Mouse (Mus musculus) heart, postnatal 10 days (tissue): Measurements from ENCODE around the gene Fgf12. TPM values are rescaled to one million over a fixed set of nuclear protein-coding genes. Genes with fewer than 3 reads are reported as not detected.

Experiments used
- DNase-seq, 2 experiments: peaks; one replicate each; pipeline ENCODE4 v3.0.0; 2021
- intact Hi-C: fragments of 180-260 bp; cut with DNase I; formaldehyde crosslinking; loops from one replicate; pipeline ENCODE4 v1.15.1; 2025
- total RNA-seq, 2 experiments: library from RNA; stranded (reverse); gene quantifications; 2 replicates each; pipeline ENCODE4 v1.2.3; 2021

The Fgf12 gene
- total RNA-seq, 2 experiments from 2014 or later, result 9.1 to 26.9 TPM

DNA sequence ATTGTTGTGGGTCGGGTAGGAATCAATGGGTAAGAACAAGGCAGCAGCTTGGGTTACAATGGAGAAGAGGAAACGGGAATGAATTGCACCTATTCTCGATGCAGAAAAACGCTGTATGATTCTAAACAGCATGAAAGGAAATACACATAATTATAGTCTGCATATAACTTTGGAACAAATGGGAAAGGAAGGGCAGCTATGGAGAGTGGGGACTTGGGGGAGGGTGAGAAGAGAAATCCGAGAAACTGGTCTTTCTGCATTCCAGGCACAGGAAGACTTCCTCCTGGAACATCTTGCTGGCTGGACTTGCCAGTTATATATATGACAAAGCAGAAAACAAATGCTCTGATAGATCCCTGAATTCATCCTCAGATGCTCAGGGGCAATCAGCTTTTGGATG, 127.2 kb downstream of the Fgf12 start:
- intact Hi-C loops, result no loop called here
- DNase-seq, result no peak

DNA sequence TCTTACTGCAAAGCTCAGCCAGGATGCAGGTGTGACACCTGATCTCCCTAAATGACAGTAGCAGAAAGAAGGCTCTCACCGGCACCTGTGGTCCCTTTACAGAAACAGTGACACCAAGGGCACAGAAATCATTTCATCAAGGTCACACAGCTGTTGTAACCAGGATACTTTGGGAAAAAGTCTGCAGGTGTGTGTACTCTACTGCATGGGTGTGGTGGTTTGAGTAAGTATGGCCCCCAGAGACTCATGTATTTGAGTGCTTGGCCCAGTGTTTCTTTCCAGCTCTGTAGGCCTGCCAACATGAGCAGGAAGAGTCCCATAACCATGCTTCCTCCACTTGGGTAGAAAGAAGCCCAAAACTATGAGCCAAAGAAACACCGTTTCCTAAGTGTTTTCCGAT, 138.5 kb downstream of the Fgf12 start:
- DNase-seq, result no peak
- intact Hi-C loops, result no loop called here

DNA sequence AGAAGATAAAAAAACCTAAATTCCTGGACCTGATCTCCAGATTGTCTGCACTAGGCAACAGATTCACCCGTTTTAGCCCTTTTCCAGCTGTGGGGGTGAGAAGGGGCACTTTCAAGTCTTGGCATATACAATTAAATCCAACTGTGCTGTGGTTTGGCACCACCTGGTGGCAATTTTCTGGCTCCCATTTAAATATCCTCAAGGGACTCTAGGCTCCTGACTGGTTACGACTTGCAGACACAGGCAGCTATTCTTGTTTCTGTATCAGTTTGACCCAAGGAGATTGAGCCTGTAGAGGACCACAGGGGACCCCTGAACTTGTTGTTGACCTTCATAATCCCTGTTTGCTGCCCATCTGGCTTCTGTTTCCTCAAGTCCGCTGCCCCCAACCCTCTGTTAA, 141.9 kb downstream of the Fgf12 start:
- DNase-seq, result peak; percentile 16 to 26
- intact Hi-C loops, result no loop called here

GRCm38 (mm10) chr16:28603155-28603554, 149.7 kb downstream of the Fgf12 start:
- intact Hi-C loops, result no loop called here
- no peak for DNase-seq

DNA sequence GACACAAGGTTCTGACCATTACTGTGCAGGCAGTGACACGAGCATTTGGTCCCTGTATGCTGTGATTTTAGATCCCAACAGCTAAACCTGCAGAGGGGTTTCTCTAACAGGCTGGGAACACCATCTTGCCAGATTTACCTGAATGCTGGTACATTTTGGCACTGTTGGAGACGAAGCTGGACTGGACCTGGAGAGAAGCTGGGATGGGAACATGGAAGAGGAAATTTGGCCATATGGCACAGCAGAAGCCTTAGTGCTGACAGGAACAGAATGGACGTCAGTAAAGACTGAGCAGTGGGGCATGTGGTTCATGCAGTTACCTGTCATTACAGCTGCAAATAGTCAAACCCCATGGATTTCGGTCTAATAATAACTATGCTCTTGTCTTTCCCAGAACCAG, 151.1 kb downstream of the Fgf12 start:
- DNase-seq, result no peak
- intact Hi-C loops, result no loop called here

DNA sequence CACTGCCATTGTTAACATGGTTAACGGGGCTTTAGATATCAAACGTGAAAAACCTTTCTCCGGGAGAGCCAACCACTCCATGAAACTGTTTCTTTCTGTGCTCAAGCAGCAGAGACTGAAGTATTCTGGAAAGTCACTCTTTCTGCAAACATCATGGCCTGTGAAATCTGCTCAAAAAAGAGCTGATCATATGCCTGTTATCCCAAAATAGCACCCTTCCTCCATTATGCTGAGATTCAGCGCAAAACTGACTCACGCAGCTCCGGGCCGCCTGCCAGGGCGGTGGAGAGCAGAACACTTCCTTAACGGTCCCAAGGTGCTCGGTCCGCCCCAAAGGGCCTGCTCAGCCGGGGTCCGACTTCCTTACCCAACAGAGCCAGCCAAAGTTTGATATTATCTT, 156.8 kb downstream of the Fgf12 start:
- intact Hi-C loops, result no loop called here
- peak in 1 of 2 experiments; percentile 7 for DNase-seq

- DNase-seq, result peak; percentile 71 to 83
- intact Hi-C loops, result loop anchor here (1.0 to 5.0 kb wide), 2 partner anchors 200 to 969 kb away; no protein-coding TSS in a partner anchor
These were observed 159.6 kb downstream of the Fgf12 start for GRCm38 (mm10) chr16:28593075-28593915.

DNA sequence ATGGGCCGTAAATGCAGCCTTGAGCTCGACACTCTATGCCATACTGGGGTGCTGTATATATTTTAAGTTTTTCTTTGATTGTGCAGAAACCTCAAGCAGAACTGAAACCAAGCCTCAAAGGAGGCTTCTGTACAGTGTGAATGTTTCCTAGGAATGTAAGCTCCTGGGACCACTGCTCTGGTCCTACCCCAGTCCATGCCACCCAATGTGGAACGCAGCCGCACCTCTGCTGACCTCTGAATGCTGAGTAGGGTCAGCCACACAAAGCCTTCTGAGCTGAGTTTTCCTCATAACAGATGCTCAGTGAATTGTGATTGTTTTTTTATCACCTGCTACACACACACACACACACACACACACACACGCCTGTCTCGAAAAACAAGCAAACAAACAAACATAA, 160.4 kb downstream of the Fgf12 start:
- intact Hi-C loops, result loop anchor here (5.0 kb wide), 1 partner anchor 970 kb away; no protein-coding TSS in a partner anchor
- no peak for DNase-seq

- intact Hi-C loops, result loop anchor here (5.0 kb wide), 1 partner anchor 971 kb away; no protein-coding TSS in a partner anchor
These were observed 161.3 kb downstream of the Fgf12 start for GRCm38 (mm10) chr16:28591583-28591982.

DNA sequence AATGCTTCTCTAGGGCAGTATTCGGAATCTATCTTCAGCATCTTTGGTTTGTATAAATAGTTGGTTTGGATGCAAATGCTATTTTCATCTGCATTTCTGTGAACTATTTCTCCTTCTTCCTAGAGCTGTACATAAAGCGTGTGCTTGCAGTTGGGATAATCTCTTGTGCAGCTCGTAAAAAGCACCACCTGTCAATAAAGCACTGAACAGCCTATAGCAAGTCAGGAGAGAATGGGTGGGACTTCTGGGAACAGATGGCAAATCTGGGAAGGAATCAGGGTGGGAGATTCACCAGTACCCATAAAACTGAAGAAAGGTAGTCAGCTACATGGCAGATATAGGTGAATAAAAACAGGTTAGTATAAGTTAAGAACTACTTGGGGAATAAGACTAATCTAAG, 180.7 kb downstream of the Fgf12 start:
- intact Hi-C loops, result no loop called here
- no peak for DNase-seq

More at GRCm38 (mm10) chr16:28591583-28591982, 161.3 kb downstream of the Fgf12 start:
- DNase-seq, result no peak

GRCm38 (mm10) chr16:28564716-28565217, 188.1 kb downstream of the Fgf12 start:
- intact Hi-C loops, result no loop called here
- DNase-seq, result no peak

GRCm38 (mm10) chr16:28564075-28564715, 188.7 kb downstream of the Fgf12 start:
- peak; percentile 57 to 69 for DNase-seq
- intact Hi-C loops, result no loop called here

DNA sequence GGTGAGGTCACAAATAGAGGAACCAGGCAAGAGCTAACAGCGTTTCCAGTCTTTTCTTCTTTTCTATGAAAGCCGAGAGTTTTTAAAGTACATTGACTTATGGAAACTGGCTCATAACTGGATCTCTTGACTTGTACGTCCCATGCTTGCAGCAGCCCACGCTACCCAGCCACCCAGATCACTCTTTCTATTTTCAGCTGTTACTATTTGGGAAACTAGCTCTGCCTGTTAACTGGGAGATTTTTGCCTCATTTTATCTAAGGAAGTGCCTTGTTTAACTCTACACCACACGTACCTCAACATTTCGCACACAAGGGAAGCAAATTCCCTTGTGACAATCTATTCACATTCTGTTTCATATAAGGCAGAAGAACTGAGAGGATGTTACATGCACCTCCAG, 190.0 kb downstream of the Fgf12 start:
- intact Hi-C loops, result no loop called here
- no peak for DNase-seq

- intact Hi-C loops, result no loop called here
- DNase-seq, result no peak
These were observed 197.6 kb downstream of the Fgf12 start for GRCm38 (mm10) chr16:28555219-28555618.

- DNase-seq, result no peak
- intact Hi-C loops, result no loop called here
These were observed 213.4 kb downstream of the Fgf12 start for GRCm38 (mm10) chr16:28539423-28539822.

- intact Hi-C loops, result loop anchor here (5.0 kb wide), 1 partner anchor 279 kb away; no protein-coding TSS in a partner anchor
- peak; percentile 54 to 65 for DNase-seq
These were observed 235.0 kb downstream of the Fgf12 start for GRCm38 (mm10) chr16:28517596-28518524.

DNA sequence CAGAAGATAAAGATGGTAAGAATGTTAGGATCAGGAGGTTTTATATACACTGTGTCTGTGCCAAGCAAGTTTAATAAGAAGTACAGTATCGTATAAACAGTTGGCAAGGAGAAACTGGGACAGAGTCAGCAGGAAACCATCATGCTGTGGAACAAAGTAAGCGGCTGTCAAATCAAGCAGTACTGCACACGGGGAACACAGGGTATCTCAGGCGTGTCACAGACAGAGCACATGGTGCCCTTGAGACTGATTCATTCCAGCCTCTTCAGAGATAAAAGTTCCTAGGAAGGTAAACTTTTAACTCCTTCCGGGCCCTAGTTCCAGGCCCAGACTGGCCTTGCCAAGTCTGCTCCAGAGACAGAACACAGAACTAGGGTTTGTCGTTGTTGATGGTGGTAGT, 240.4 kb downstream of the Fgf12 start:
- intact Hi-C loops, result no loop called here
- no peak for DNase-seq

DNA sequence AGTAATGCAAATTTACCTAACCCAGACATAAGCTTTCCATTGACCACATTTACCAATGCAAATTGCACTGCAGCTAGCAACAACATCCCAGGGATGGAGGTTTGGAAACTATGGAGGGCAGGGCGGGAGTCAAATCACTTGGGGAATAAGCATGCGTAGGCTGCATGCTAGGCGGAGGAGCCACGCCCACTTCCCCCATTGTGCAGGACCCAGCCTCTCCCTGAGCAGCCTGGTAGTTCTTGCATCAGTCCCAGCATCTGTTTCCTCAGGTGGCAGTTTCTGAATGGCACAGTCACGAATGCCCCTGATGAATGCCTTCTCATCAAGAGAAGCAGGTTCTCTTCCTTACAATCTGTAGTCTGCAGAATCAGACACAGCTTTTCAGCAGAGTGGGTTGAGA, 241.5 kb downstream of the Fgf12 start:
- no peak for DNase-seq
- intact Hi-C loops, result no loop called here

DNA sequence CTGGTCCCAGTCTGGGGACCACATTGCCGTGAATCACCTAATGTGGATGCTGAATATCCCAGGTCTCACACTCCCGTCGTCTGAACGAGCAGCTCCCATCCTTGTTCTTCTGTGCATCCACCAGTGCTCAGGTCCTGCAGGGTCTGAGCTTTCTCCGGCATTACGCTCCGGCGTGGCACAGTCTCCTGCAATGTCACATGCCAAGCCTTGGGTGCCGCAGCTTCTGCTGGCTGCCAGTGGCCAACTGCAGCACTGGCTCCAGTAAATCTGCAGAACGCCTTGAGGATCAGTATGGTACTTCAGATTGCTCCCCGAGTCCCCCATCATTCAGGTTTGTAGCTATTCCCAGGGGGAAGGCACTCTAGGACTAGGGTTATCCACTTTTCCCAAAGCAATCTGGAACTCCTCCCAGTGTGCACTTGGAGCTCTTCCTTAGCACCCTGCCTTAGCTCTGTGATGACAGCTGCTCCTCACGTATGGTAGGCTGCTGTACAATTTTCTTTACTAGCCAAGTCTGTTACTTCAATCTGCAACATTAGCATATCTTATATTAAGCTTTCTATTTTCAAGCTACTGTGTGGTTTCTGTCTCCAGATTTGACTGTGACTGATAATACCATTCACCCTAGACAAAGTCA, 254.8 kb downstream of the Fgf12 start:
- intact Hi-C loops, result no loop called here
- DNase-seq, result no peak

- DNase-seq, result peak; percentile 5 to 8
- intact Hi-C loops, result loop anchor here (2.0 kb wide), 1 partner anchor 351 kb away; no protein-coding TSS in a partner anchor
These were observed 261.2 kb downstream of the Fgf12 start for GRCm38 (mm10) chr16:28491711-28492110.
